Mouse (Mus musculus) CD4-positive, CD25-positive, alpha-beta regulatory T cell, adult 4 months (primary cell): Measurements from ENCODE around the gene Degs1. TPM values are rescaled to one million over a fixed set of nuclear protein-coding genes. Genes with fewer than 3 reads are reported as not detected.
A peak's percentile ranks its signal among the peaks of the same experiment; 100 is the strongest.

Source experiments
- ATAC-seq: one replicate; pipeline ENCODE4 v1.8.0; 2017
- polyA plus RNA-seq, 2 experiments: library from polyadenylated mRNA; unstranded; fragments of 100-300 nt; shearing (Covaris generic); gene quantifications; one replicate each; pipeline ENCODE4 v1.2.1; 2017

The Degs1 gene
- polyA plus RNA-seq, 2 experiments from 2014 or later = 75.7 to 81.4 TPM

DNA sequence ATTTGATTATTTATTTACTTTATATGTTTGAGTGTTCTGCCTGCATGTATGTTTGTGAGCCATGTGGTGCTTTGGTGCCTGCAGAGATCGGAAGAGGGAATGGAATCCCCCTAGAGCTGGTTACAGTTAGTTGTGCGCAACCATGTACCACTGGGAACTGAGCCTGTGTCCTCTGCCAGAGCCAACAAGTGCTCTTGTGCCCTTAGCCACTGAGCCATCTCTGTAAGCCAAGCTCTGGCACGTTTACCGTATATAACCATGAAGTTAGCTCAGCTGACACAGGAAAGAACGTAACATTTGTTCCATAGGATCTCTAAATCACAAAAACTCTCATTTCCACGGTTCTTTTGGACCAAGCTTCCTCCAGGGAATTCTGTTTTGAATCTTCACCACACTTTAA, 2.6 kb downstream of the Degs1 start:
- ATAC-seq = no peak

GRCm38 (mm10) chr1:182279436-182279835, 3.2 kb downstream of the Degs1 start:
- ATAC-seq = no peak

GRCm38 (mm10) chr1:182275109-182275508, 7.5 kb downstream of the Degs1 start:
- ATAC-seq = no peak

GRCm38 (mm10) chr1:182271632-182272031, 11.0 kb downstream of the Degs1 start:
- ATAC-seq = no peak

DNA sequence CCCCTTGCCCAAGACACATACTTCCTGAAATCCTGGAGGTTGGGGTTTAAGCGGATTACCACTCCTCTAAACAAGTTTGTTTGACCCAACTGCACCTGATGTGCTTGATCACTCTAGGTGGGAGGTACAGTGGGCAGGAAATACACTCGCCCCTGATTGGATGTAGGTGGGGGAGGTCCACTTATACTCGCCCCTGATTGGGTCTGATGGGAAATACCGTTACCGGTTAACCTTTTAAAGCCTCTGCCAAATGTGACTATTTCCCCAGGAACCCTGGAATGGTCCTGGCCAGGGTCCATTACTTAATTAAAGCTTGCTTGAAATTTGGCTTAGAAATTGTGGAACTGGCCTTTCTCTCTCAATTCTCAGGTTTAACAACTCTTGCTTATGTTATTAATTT, 11.5 kb downstream of the Degs1 start:
- no peak for ATAC-seq

DNA sequence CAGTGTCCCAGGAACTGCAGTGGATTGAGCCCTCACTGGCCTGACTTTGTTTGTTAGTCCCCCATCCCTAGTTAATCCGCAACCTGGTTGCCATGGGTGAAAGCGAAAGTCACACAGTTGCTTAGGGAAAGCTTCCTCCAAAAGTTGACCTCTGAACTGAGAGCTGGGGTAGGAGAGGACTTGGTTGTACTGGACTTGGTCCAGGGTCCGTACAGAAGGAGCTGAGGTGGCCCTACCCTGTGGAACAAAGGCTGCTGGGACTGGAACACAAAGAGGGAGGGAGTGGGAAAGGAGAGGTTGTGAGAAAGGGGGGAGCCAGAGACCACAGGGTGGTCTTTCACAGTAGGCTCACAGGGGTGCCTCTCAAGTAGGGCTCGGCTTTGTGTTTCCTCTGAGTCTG, 14.3 kb downstream of the Degs1 start:
- ATAC-seq = no peak

DNA sequence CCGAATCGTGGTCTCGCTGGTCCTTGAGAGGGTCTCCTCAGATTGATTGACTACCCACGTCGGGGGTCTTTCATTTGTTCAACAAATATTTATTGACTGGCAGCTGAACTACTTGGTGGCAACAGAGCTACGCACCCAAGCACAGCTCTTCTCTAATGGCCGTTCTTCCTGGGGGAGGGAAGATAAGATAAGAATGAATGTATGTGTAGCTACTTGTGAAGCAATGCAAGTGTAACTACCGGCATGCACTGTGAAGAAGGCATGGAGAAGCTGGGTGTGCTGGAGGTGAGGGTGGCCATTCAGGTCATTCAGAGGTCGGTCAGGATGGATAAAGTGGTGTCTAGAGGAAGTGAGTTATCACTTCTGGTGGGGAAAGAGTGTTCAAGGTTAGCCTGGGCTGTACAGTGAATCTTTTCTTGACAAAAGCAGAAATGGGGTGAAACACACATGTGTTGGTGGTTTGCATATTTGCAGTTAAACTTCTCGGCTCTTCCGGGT, 16.5 kb downstream of the Degs1 start:
- no peak for ATAC-seq

DNA sequence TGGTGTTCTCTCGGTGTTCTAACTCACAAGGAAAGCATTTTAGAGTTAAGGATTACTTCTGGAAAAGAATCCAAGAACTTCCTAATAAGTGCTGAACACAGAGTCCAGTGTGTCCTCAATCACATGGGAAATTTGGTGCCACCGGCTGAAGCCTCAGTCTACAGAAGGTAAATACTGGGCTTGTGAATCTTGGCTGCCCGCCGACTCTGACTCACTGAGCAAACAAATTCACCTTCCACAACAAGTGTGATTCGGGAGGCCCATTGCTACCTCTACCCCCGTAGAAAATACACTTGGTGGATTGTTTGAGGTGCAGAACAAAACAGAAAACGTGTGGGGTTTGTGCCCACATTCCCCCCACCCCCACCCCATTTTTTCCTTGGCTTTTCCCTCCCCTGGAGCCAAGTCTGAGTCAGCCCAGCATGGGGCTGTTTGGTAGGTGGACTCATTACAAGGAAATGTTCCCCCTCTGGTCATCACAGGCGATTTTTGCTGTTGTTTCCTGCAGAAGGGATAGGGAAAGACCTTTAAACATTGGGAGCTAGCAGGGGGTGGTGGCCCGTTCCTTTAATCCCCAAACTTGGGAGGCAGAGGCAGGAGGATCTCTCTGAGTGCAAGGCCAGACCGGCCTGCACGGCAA, 26.4 kb downstream of the Degs1 start:
- ATAC-seq = no peak

DNA sequence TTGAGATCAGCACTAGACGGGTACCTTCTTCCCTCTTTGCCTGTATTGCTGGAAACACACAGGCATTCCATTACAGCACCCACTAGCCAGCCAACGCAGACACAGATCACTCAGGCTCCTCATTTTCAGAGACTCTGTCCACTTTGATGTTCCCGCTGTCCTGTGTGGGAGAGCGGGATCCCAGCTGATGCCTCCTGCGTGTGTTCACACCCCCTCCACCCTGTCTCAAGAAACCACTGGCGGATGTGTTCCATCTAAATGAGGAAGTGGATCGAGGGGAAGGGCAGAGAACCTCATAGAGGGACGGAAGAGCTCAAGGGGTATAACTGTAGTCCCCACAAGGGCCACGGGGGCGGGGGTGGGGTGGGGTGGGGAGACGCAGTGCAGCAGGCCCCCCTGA, 27.6 kb downstream of the Degs1 start:
- peak; percentile 70 for ATAC-seq

DNA sequence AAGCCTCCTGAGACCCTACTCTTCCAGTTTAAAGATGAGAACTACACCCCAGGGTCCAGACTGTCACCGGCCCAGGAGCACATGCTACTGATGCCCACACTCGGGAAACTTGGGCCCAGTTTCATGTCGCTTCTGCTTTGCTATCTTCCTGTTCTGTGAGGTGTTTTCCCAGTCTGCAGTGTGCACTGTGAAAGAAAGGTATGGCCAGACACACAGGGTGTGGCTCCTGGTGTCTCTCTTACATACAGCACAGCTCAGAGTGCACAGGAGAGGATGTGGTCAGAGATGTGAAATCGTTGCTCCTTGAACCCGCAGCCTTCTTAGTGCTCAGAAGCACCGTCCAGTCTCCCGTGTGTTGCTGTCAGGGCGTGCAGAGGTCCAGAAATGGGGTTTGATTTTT, 28.0 kb downstream of the Degs1 start:
- peak; percentile 98 for ATAC-seq

DNA sequence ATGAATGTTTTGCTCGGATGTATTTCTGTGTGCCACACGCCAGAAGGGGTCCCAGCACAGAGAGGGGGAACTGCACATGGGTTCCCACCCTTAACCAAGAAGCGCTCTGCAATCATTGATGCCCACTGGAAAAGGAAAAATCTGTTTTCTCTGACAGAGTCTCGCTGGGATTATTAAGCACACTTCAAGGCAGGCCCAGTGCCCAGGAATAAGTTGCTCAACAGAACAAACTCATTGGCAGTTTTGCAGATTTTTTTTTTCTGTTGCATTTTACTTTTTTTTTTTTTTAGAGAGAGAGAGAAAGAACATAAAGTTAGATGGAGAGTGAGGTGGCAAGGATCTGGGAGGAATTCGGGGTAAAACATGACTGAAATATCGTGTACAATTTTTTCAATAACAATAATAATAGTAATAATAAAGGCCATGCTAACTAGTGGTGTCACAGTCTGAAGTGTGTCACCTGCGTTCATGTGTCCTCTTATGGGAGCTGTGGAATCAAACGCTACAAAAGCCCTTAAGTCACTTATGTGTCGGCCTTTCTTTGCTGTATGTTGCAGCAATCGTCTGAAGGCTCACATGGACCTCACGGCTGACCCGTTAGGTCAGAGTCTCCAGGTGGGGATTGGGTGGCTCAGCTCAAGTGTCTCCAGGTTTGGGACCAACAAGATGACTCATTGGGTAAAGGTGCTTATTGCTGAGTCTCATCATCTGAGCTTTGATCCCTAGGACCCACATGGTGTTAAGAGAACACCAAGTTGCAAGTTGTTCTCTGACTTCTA, 28.7 kb downstream of the Degs1 start:
- peak; percentile 2 for ATAC-seq

- ATAC-seq = no peak
Observed at GRCm38 (mm10) chr1:182252534-182253171, 30.0 kb downstream of the Degs1 start.

- no peak for ATAC-seq
Observed at GRCm38 (mm10) chr1:182250734-182251133, 31.9 kb downstream of the Degs1 start.

GRCm38 (mm10) chr1:182249298-182249697, 33.3 kb downstream of the Degs1 start:
- no peak for ATAC-seq

DNA sequence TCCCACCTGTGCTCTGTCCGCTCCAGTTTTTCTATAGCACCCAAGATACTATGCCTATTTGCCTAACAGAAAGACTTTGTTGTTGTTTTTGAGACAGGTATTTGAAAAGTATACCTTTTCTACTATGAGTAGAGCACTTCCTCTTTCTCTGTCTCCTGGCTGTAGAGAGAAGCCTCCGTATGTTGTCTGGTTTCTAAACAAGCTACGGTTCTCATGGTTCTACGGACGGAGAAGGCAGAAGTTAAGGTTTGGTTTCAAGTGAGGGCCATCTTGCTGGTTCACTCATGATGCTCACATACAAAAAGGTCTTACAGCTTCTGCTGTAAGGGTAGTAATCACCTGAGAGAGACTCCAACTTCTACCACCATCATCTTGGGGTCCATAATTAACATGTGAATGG, 37.6 kb downstream of the Degs1 start:
- no peak for ATAC-seq

DNA sequence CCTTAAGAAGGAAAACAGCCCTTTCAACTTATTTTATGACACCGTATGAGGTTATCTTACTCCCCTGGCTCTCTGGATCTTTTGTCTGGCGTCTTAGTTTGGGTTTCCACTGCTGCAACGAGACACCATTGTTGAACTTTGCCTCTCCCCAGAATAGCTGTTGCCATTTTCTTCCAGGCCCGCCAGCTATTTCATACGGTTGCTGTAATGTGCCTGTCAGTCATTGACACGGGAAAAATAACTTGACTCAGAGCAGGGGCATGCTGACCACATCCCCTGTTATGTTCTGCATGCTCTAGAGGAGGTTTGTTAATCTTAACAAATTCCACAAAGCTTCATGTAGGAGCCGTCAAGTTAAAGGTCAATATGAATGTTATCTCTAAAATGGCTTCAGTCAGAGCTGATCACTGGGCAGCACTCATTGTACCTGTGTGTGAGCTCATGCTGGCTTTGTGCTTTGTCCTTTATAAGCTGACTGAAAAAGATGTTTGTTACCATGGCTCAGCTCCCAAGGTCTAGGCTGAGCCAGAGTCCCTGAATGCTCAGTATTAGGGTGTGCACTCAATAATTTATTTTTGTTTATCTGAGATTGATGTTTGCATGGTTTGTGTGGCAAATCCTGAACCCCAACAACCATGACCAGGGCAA, 44.4 kb downstream of the Degs1 start:
- no peak for ATAC-seq

DNA sequence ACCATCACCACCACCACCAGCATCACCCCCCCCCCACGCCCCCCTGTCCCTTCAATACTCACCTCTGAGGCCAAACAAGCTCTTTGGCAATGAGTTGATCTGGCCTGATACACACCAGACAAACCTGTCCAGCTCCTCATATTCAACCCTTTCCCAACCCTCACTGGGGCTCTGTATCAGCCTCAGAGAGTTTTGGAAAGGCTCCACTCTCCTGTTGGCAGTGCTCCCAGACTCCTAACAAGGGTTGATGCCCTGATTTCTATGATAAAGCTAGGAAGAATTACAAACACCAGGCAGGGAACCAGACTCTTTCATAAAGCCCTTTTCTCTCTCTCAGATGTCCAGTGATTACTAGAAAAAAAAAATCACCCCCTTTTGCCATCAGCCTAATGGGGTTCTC, 45.2 kb downstream of the Degs1 start:
- ATAC-seq = no peak

DNA sequence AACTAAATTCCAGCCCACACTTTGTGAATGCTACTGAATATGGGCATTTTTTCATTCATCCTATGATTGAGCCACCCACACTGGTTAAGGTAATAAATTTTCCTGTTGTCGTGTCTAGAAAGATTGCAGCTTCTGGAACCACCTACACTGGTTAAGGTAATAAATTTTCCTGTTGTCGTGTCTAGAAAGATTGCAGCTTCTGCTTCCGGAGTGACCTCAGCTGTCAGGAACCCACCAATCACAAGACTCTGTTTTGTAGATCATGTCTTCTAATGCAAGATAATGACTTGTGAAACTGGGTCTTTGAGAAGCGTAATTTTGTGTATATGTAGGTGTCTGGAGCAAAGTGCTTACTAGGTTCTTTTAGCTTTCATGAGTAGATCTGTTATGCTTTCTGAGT, 47.4 kb downstream of the Degs1 start:
- ATAC-seq = no peak

GRCm38 (mm10) chr1:182229381-182229780, 53.2 kb downstream of the Degs1 start:
- no peak for ATAC-seq

DNA sequence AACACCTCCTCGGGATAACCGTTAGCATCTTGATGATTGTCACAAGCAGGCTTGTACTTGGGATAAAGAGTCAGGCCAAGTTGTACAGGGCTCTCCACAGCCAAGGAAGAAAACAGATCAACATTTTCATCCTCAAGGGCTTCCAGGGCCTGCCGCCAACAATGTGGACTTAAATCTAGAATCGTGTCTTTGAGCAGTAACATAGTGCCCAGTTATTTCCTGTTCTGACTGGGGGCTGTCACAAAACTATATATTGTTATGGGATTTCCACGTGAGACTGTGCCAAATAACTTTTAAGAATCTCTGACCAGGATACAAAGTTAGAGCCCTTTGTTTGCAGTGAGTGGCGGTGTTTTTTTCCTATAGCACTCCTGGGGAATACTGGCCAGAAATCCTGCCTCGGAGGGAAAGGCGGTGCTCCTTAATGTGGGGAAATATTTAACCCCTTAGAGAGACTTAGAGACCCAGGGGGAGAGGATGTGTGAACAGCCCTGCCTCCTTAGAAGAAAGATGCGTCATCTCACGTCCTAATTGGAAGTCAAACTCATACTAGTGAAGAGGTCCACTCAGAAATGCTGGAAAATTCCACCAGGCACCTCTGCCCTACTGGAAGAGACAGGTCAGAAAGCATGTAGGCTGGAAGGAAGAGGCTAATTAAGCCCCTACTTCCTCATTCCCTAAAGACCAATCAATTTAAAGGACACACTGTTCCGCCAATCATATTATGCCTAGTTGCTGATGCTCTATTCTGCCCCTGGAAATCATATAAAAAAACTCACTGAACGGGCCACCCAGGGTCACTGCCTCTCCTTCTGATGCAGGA, 55.3 kb downstream of the Degs1 start:
- ATAC-seq = no peak

- ATAC-seq = no peak
Observed at GRCm38 (mm10) chr1:182226261-182226660, 56.3 kb downstream of the Degs1 start.
